ENCODE assay signal across 9 mouse cellular contexts in genomic region chr3:103019462-103019861, GRCm38 (mm10). TPM values are rescaled to one million over a fixed set of nuclear protein-coding genes. Genes with fewer than 3 reads are reported as not detected.
DNase-seq lines count a peak whose midpoint lies in the region; ATAC-seq and TF ChIP-seq lines count a peak whose summit lies in the region.
"Had no signal": no experiment of that assay in that cellular context is flagged by ENCODE, and none has a peak within 500 bp of the region (broad histone marks: within the 10 kb centered on the region; RNA-seq: fewer than 3 reads in every experiment).

No protein-coding gene starts in this region.

- H3K27ac ChIP-seq in heart, embryonic 10.5 days = peak overlapping the region; percentile 99; the same call in 1 of the 2 replicates
- peak overlapping the region; percentile 88 for H3K27ac ChIP-seq in MEL (ENCODE audit: control insufficient read depth, low read depth, low read length)
- peak overlapping the region in 1 of 2 experiments; percentile 97; a peak in 1 of 4 replicates for H3K27ac ChIP-seq in heart, embryonic 14.5 days (replicated peaks in 1 of 2; ENCODE audit: control insufficient read depth in 1 of 2, insufficient read depth in 1 of 2, low read depth in 2 of 2, low read length in 2 of 2)
- H3K27ac ChIP-seq in liver, embryonic 15.5 days (replicated peaks) = peak overlapping the region; percentile 92

- peak overlapping the region; percentile 88; the same call in 1 of the 2 replicates for H3K4me3 ChIP-seq in heart, embryonic 10.5 days
- peak overlapping the region; percentile 74 to 78 for H3K4me3 ChIP-seq in MEL (ENCODE audit: control insufficient read depth in 1 of 2, insufficient read depth in 1 of 2, low read depth in 2 of 2, low read length in 2 of 2)
- peak overlapping the region in 1 of 2 experiments; percentile 95; a peak in 1 of 4 replicates for H3K4me3 ChIP-seq in heart, embryonic 14.5 days (ENCODE audit: control insufficient read depth in 1 of 2, insufficient read depth in 1 of 2, low read depth in 1 of 2, low read length in 2 of 2)
- H3K4me3 ChIP-seq in liver, embryonic 15.5 days (replicated peaks) = peak overlapping the region; percentile 94

- H3K79me2 ChIP-seq in MEL (ENCODE audit: control insufficient read depth, insufficient read depth, low read length, poor library complexity) = peaks cover 35% of the 10 kb centered on the region

- no peak for DNase-seq in heart, embryonic 10.5 days (ENCODE audit: low spot score)
- DNase-seq in heart, postnatal 25 days (ENCODE audit: low spot score) = no peak
- DNase-seq in MEL (ENCODE audit: low read depth, low spot score) = no peak
- no peak for DNase-seq in thymus, postnatal 25 days
- DNase-seq in thymus, postnatal 14 days = no peak
- no peak for DNase-seq in adipocyte (ENCODE audit: low spot score)
- DNase-seq: kidney, adult 18-20 months had no signal

- H3K27me3 ChIP-seq in heart, embryonic 10.5 days (ENCODE audit: insufficient read depth, poor library complexity, severe bottlenecking) = no peaks in the 10 kb centered on the region
- H3K27me3 ChIP-seq in MEL (ENCODE audit: control insufficient read depth in 1 of 2, insufficient read depth in 2 of 2, low read length in 2 of 2) = no peaks in the 10 kb centered on the region
- H3K27me3 ChIP-seq in heart, embryonic 14.5 days (ENCODE audit: control insufficient read depth, insufficient read depth, low read length) = no peaks in the 10 kb centered on the region
- no peaks in the 10 kb centered on the region for H3K27me3 ChIP-seq in liver, embryonic 15.5 days

- H3K36me3 ChIP-seq in heart, embryonic 10.5 days = 0 out of 2 replicates have a peak, but pooled peaks cover 2% of the 10 kb centered on the region
- peaks cover 3 to 36% of the 10 kb centered on the region in 2 experiments; a peak in 3 of 4 replicates for H3K36me3 ChIP-seq in MEL (ENCODE audit: control insufficient read depth in 1 of 2, insufficient read depth in 2 of 2, low read length in 2 of 2)
- no peaks in the 10 kb centered on the region for H3K36me3 ChIP-seq in heart, embryonic 14.5 days (ENCODE audit: control insufficient read depth, insufficient read depth, low read length)
- no peaks in the 10 kb centered on the region; the same call in 1 of the 2 replicates for H3K36me3 ChIP-seq in liver, embryonic 15.5 days (replicated peaks)

- no peak for TF ChIP-seq RAD21 in MEL (IDR thresholded peaks at IDR 0.05; ENCODE audit: low read depth, low read length)

- no peak for ATAC-seq in heart, embryonic 14.5 days (ENCODE audit: insufficient number of reproducible peaks, insufficient read depth, low FRiP score, low read depth)
- no peak for ATAC-seq in liver, embryonic 15.5 days (ENCODE audit: insufficient read depth)

- H3K4me2 ChIP-seq in heart, embryonic 14.5 days (ENCODE audit: low read length) = peak overlapping the region; percentile 65
- H3K4me2 ChIP-seq in liver, embryonic 15.5 days = peak overlapping the region; percentile 81

- 79% methylated on average over 2 of the region's 2 CpGs for WGBS in heart, embryonic 10.5 days
- 89% methylated on average over 2 of the region's 2 CpGs for WGBS in heart, embryonic 14.5 days
- 61% methylated on average over 2 of the region's 2 CpGs for WGBS in liver, embryonic 15.5 days (ENCODE audit: insufficient replicate concordance)

- TF ChIP-seq EP300 in MEL (IDR thresholded peaks at IDR 0.05; ENCODE audit: low read depth in 1 of 2, low read length in 2 of 2) = no peak

- intact Hi-C loops in heart, postnatal 25 days (cut with DNase I) = no loop called here

- no peak for TF ChIP-seq CTCF in MEL (IDR thresholded peaks at IDR 0.05 in 2 of 3, conservative IDR thresholded peaks at IDR 0.05 in 1 of 3; ENCODE audit: control insufficient read depth in 1 of 3, insufficient read depth in 1 of 3, low read depth in 2 of 3, low read length in 3 of 3, poor library complexity in 1 of 3, severe bottlenecking in 1 of 3)

- no peaks in the 10 kb centered on the region for H3K9me3 ChIP-seq in heart, embryonic 10.5 days
- no peaks in the 10 kb centered on the region for H3K9me3 ChIP-seq in MEL (replicated peaks; ENCODE audit: insufficient read depth, low read length)
- H3K9me3 ChIP-seq in heart, embryonic 14.5 days (ENCODE audit: control insufficient read depth, low read length) = no peaks in the 10 kb centered on the region
- no peaks in the 10 kb centered on the region for H3K9me3 ChIP-seq in liver, embryonic 15.5 days (replicated peaks)

- H3K4me1 ChIP-seq in heart, embryonic 10.5 days = 0 out of 2 replicates have a peak, but pooled peaks cover 7% of the 10 kb centered on the region
- H3K4me1 ChIP-seq in MEL (ENCODE audit: control insufficient read depth in 1 of 2, insufficient read depth in 2 of 2, low read length in 2 of 2) = peaks cover 12 to 20% of the 10 kb centered on the region in 2 experiments
- H3K4me1 ChIP-seq in heart, embryonic 14.5 days (ENCODE audit: control insufficient read depth in 2 of 2, insufficient read depth in 2 of 2, low read length in 2 of 2) = peaks cover 2 to 6% of the 10 kb centered on the region in 2 experiments; a peak in 3 of 4 replicates
- H3K4me1 ChIP-seq in liver, embryonic 15.5 days (replicated peaks) = peaks cover 32% of the 10 kb centered on the region

- H3K9ac ChIP-seq in MEL (ENCODE audit: control insufficient read depth, low read depth, low read length, poor library complexity, severe bottlenecking) = peak overlapping the region; percentile 76
- H3K9ac ChIP-seq in heart, embryonic 14.5 days (ENCODE audit: low read length) = peak overlapping the region; percentile 100
- 0 out of 2 replicates have a peak overlapping the region, but pooled peaks have one; percentile 54 for H3K9ac ChIP-seq in liver, embryonic 15.5 days

- no peak for TF ChIP-seq POLR2A in MEL (IDR thresholded peaks at IDR 0.05; ENCODE audit: control insufficient read depth in 1 of 2, insufficient read depth in 1 of 2, low read depth in 1 of 2, low read length in 2 of 2, poor library complexity in 1 of 2)

TF ChIP-seq in MEL, 35 proteins besides CTCF, POLR2A, EP300 and RAD21:
- TF ChIP-seq NELFE (IDR thresholded peaks at IDR 0.05; ENCODE audit: low read depth, low read length) = 0 out of 2 replicates have a peak, but pooled peaks have one; percentile 12
- TF ChIP-seq USF2 (IDR thresholded peaks at IDR 0.05; ENCODE audit: borderline replicate concordance in 1 of 2, insufficient read depth in 1 of 2, low read depth in 1 of 2, low read length in 2 of 2) = no peak
- TF ChIP-seq MAZ (IDR thresholded peaks at IDR 0.05; ENCODE audit: low read depth, low read length) = no peak
- no peak for TF ChIP-seq HCFC1 (IDR thresholded peaks at IDR 0.05; ENCODE audit: low read depth, low read length)
- TF ChIP-seq GATA1 (IDR thresholded peaks at IDR 0.05; ENCODE audit: low read depth, low read length) = no peak
- no peak for TF ChIP-seq CHD2 (IDR thresholded peaks at IDR 0.05; ENCODE audit: low read length)

RNA-seq across cellular contexts. Expression of gene Csde1, which starts 0.8 kb away (rescaled TPM):
- 352 and 387 TPM in 2 replicates for polyA plus RNA-seq in heart, embryonic 10.5 days (2016; fragmentation: Nextera tagmentation; extraction: Ambion mirVana)
- total RNA-seq in heart, postnatal 25 days (2021) = 100 to 1,000 TPM; 488 to 535 TPM
- 189 and 197 TPM in 2 replicates for total RNA-seq in MEL (2012; rRNA removed)
- polyA plus RNA-seq in MEL (2012; ENCODE audit: insufficient read depth in 1 of 2, insufficient read length in 2 of 2, low read depth in 1 of 2, low replicate concordance in 2 of 2, missing spikeins in 1 of 2) = 100 to 1,000 TPM; 142 to 202 TPM
- 349 and 364 TPM in 2 replicates for polyA plus RNA-seq in heart, embryonic 14.5 days (2014; fragmentation: Nextera tagmentation; extraction: Ambion mirVana)
- polyA plus RNA-seq in liver, embryonic 15.5 days (2015; fragmentation: Nextera tagmentation; extraction: Ambion mirVana) = 104 TPM in 2 replicates

RNA-seq across cellular contexts. Expression of gene Sike1, which starts 24.0 kb away (rescaled TPM):
- 67.2 and 72.1 TPM in 2 replicates for polyA plus RNA-seq in heart, embryonic 10.5 days (2016; fragmentation: Nextera tagmentation; extraction: Ambion mirVana)
- total RNA-seq in heart, postnatal 25 days (2021) = 10 to 100 TPM; 78.0 to 89.5 TPM
- 15.7 and 18.2 TPM in 2 replicates for total RNA-seq in MEL (2012; rRNA removed)
- polyA plus RNA-seq in MEL (2012; ENCODE audit: insufficient read depth in 1 of 2, insufficient read length in 2 of 2, low read depth in 1 of 2, low replicate concordance in 2 of 2, missing spikeins in 1 of 2) = 10 to 100 TPM in 1 of 2 experiments, not detected in 1; 27.0 TPM
- 80.6 and 92.6 TPM in 2 replicates for polyA plus RNA-seq in heart, embryonic 14.5 days (2014; fragmentation: Nextera tagmentation; extraction: Ambion mirVana)
- 14.9 and 15.4 TPM in 2 replicates for polyA plus RNA-seq in liver, embryonic 15.5 days (2015; fragmentation: Nextera tagmentation; extraction: Ambion mirVana)

RNA-seq across cellular contexts. Expression of gene Nras, which starts 38.6 kb away (rescaled TPM):
- polyA plus RNA-seq in heart, embryonic 10.5 days (2016; fragmentation: Nextera tagmentation; extraction: Ambion mirVana) = 109 and 122 TPM in 2 replicates
- 10 to 100 TPM; 54.0 to 57.1 TPM for total RNA-seq in heart, postnatal 25 days (2021)
- 92.0 and 95.9 TPM in 2 replicates for total RNA-seq in MEL (2012; rRNA removed)
- 100 to 1,000 TPM in 1 of 2 experiments, 10 to 100 TPM in 1; 95.3 to 193 TPM for polyA plus RNA-seq in MEL (2012; ENCODE audit: insufficient read depth in 1 of 2, insufficient read length in 2 of 2, low read depth in 1 of 2, low replicate concordance in 2 of 2, missing spikeins in 1 of 2)
- polyA plus RNA-seq in heart, embryonic 14.5 days (2014; fragmentation: Nextera tagmentation; extraction: Ambion mirVana) = 88.5 and 97.6 TPM in 2 replicates
- polyA plus RNA-seq in liver, embryonic 15.5 days (2015; fragmentation: Nextera tagmentation; extraction: Ambion mirVana) = 32.7 and 37.1 TPM in 2 replicates

RNA-seq across cellular contexts. Expression of gene Ampd1, which starts 54.4 kb away (rescaled TPM):
- polyA plus RNA-seq in heart, embryonic 10.5 days (2016; fragmentation: Nextera tagmentation; extraction: Ambion mirVana) = not detected in 2 replicates
- total RNA-seq in heart, postnatal 25 days (2021) = not detected
- 0.08 TPM in 1 of 2 replicates, not detected in the other for total RNA-seq in MEL (2012; rRNA removed)
- under 1 TPM in 1 of 2 experiments, not detected in 1; 0.18 TPM for polyA plus RNA-seq in MEL (2012; ENCODE audit: insufficient read depth in 1 of 2, insufficient read length in 2 of 2, low read depth in 1 of 2, low replicate concordance in 2 of 2, missing spikeins in 1 of 2)
- polyA plus RNA-seq in heart, embryonic 14.5 days (2014; fragmentation: Nextera tagmentation; extraction: Ambion mirVana) = 0.09 and 0.30 TPM in 2 replicates
- 0.77 and 0.94 TPM in 2 replicates for polyA plus RNA-seq in liver, embryonic 15.5 days (2015; fragmentation: Nextera tagmentation; extraction: Ambion mirVana)

RNA-seq across cellular contexts. Expression of gene Nr1h5, which starts 55.5 kb away (rescaled TPM):
- 0.16 and 5.2 TPM in 2 replicates for polyA plus RNA-seq in heart, embryonic 10.5 days (2016; fragmentation: Nextera tagmentation; extraction: Ambion mirVana)
- not detected for total RNA-seq in heart, postnatal 25 days (2021)
- total RNA-seq in MEL (2012; rRNA removed) = not detected in 2 replicates
- under 1 TPM in 1 of 2 experiments, not detected in 1; 0.03 TPM for polyA plus RNA-seq in MEL (2012; ENCODE audit: insufficient read depth in 1 of 2, insufficient read length in 2 of 2, low read depth in 1 of 2, low replicate concordance in 2 of 2, missing spikeins in 1 of 2)
- not detected in 2 replicates for polyA plus RNA-seq in heart, embryonic 14.5 days (2014; fragmentation: Nextera tagmentation; extraction: Ambion mirVana)
- polyA plus RNA-seq in liver, embryonic 15.5 days (2015; fragmentation: Nextera tagmentation; extraction: Ambion mirVana) = 2.0 and 2.2 TPM in 2 replicates
